9 mouse cellular contexts compared by ENCODE assay signal in genomic region chr3:84189629-84190173, GRCm38 (mm10). TPM values are rescaled to one million over a fixed set of nuclear protein-coding genes. Genes with fewer than 3 reads are reported as not detected.
DNase-seq lines count a peak whose midpoint lies in the region; ATAC-seq lines count a peak whose summit lies in the region.
"Had no signal": no experiment of that assay in that cellular context is flagged by ENCODE, and none has a peak within 500 bp of the region (broad histone marks: within the 10 kb centered on the region; RNA-seq: fewer than 3 reads in every experiment).

No protein-coding gene starts in this region.

- H3K9me3 ChIP-seq in hindbrain, embryonic 10.5 days, result no peaks in the 10 kb centered on the region
- H3K9me3 ChIP-seq in hindbrain, embryonic 13.5 days, result no peaks in the 10 kb centered on the region
- no peaks in the 10 kb centered on the region for H3K9me3 ChIP-seq in liver, embryonic 16.5 days (replicated peaks; ENCODE audit: control insufficient read depth, low read length)

- H3K9ac ChIP-seq in hindbrain, embryonic 13.5 days, result no peak overlapping the region
- H3K9ac ChIP-seq in liver, embryonic 16.5 days (ENCODE audit: low read depth, low read length), result no peak overlapping the region

- peak overlapping the region; percentile 70; the same call in 1 of the 2 replicates for H3K27ac ChIP-seq in hindbrain, embryonic 10.5 days
- H3K27ac ChIP-seq in hindbrain, embryonic 13.5 days, result no peak overlapping the region
- H3K27ac ChIP-seq in brown adipose tissue, adult 24 weeks (replicated peaks; ENCODE audit: low read depth, low read length), result no peak overlapping the region
- no peak overlapping the region for H3K27ac ChIP-seq in liver, embryonic 16.5 days (ENCODE audit: low read length)

- ATAC-seq in hindbrain, embryonic 13.5 days (ENCODE audit: low FRiP score), result no peak
- no peak for ATAC-seq in liver, embryonic 16.5 days (ENCODE audit: low read depth)
- no peak for ATAC-seq in monocyte, adult 5-6 weeks (replicated peaks; ENCODE audit: insufficient number of reproducible peaks, low FRiP score, low TSS enrichment, poor library complexity, severe bottlenecking)
- ATAC-seq in cerebellum, adult (ENCODE audit: insufficient number of reproducible peaks, low FRiP score, low TSS enrichment), result no peak

- 55% methylated on average over 10 of the region's 10 CpGs for WGBS in hindbrain, embryonic 10.5 days
- 64% methylated on average over 10 of the region's 10 CpGs for WGBS in hindbrain, embryonic 13.5 days
- 25% methylated on average over 10 of the region's 10 CpGs for WGBS in liver, embryonic 16.5 days (ENCODE audit: insufficient replicate concordance)

- no peak overlapping the region for H3K4me2 ChIP-seq in hindbrain, embryonic 13.5 days
- H3K4me2 ChIP-seq in liver, embryonic 16.5 days (ENCODE audit: low read depth, low read length), result peak overlapping the region; percentile 29; the same call in 1 of the 2 replicates

- H3K36me3 ChIP-seq in hindbrain, embryonic 10.5 days, result peaks cover 85% of the 10 kb centered on the region
- H3K36me3 ChIP-seq in hindbrain, embryonic 13.5 days, result peaks cover 54% of the 10 kb centered on the region
- no peaks in the 10 kb centered on the region for H3K36me3 ChIP-seq in liver, embryonic 16.5 days (ENCODE audit: control insufficient read depth, insufficient read depth)

- no peak for DNase-seq in hindbrain, embryonic 10.5 days (ENCODE audit: low spot score)
- DNase-seq in kidney, adult 9 months, result peak; percentile 38
- no peak for DNase-seq in frontal cortex, adult 2 months (ENCODE audit: extremely low spot score in 1 of 2, low spot score in 1 of 2)
- DNase-seq: layer of hippocampus, adult 9-11 months had no signal

- H3K27me3 ChIP-seq in hindbrain, embryonic 10.5 days (ENCODE audit: insufficient read depth, poor library complexity, severe bottlenecking), result peaks cover 36% of the 10 kb centered on the region
- no peaks in the 10 kb centered on the region for H3K27me3 ChIP-seq in hindbrain, embryonic 13.5 days
- peaks cover 20% of the 10 kb centered on the region for H3K27me3 ChIP-seq in liver, embryonic 16.5 days (ENCODE audit: control insufficient read depth, insufficient read depth, low read depth, low read length)

- H3K4me3 ChIP-seq in hindbrain, embryonic 10.5 days, result peak overlapping the region; percentile 38; the same call in 1 of the 2 replicates
- H3K4me3 ChIP-seq in hindbrain, embryonic 13.5 days, result no peak overlapping the region
- H3K4me3 ChIP-seq in brown adipose tissue, adult 24 weeks (ENCODE audit: insufficient read depth, low read depth, low read length), result peak overlapping the region; percentile 45
- no peak overlapping the region for H3K4me3 ChIP-seq in liver, embryonic 16.5 days (ENCODE audit: low read depth, low read length)

- H3K4me1 ChIP-seq in hindbrain, embryonic 10.5 days (replicated peaks), result peaks cover 28% of the 10 kb centered on the region
- H3K4me1 ChIP-seq in hindbrain, embryonic 13.5 days (replicated peaks), result peaks cover 19% of the 10 kb centered on the region
- no peaks in the 10 kb centered on the region for H3K4me1 ChIP-seq in brown adipose tissue, adult 24 weeks (ENCODE audit: control insufficient read depth, insufficient read depth, insufficient read length, low read length)
- H3K4me1 ChIP-seq in liver, embryonic 16.5 days (ENCODE audit: control insufficient read depth, low read depth, low read length), result no peaks in the 10 kb centered on the region; the same call in 1 of the 2 replicates

RNA-seq across cellular contexts. Expression of gene Gm6525, which starts 15.8 kb away (rescaled TPM):
- 1.5 and 1.9 TPM in 2 replicates for polyA plus RNA-seq in hindbrain, embryonic 10.5 days (2016; fragmentation: Nextera tagmentation; extraction: Ambion mirVana)
- polyA plus RNA-seq in hindbrain, embryonic 13.5 days (2015; fragmentation: Nextera tagmentation; extraction: Ambion mirVana), result 2.9 and 3.3 TPM in 2 replicates
- 2.9 TPM in 1 of 2 replicates, not detected in the other for polyA plus RNA-seq in brown adipose tissue, adult 24 weeks (2012; ENCODE audit: insufficient read depth, insufficient read length, missing spikeins)
- 0.27 and 0.37 TPM in 2 replicates for polyA plus RNA-seq in liver, embryonic 16.5 days (2015; fragmentation: Nextera tagmentation; extraction: Ambion mirVana)
- polyA plus RNA-seq in frontal cortex, adult 2 months (2012; rRNA removed), result 0.08 TPM in 1 of 2 replicates, not detected in the other
- not detected in 3 replicates for total RNA-seq in monocyte, adult 5-6 weeks (2017)

RNA-seq across cellular contexts. Expression of gene Mnd1, which starts 34.1 kb away (rescaled TPM):
- 10.0 and 14.2 TPM in 2 replicates for polyA plus RNA-seq in hindbrain, embryonic 10.5 days (2016; fragmentation: Nextera tagmentation; extraction: Ambion mirVana)
- polyA plus RNA-seq in hindbrain, embryonic 13.5 days (2015; fragmentation: Nextera tagmentation; extraction: Ambion mirVana), result 2.6 and 2.8 TPM in 2 replicates
- 20.3 and 21.4 TPM in 2 replicates for polyA plus RNA-seq in brown adipose tissue, adult 24 weeks (2012; ENCODE audit: insufficient read depth, insufficient read length, missing spikeins)
- 4.9 and 5.7 TPM in 2 replicates for polyA plus RNA-seq in liver, embryonic 16.5 days (2015; fragmentation: Nextera tagmentation; extraction: Ambion mirVana)
- 4.6 and 4.8 TPM in 2 replicates for polyA plus RNA-seq in frontal cortex, adult 2 months (2012; rRNA removed)
- 5.8 TPM in 1 of 3 replicates, not detected in the others for total RNA-seq in monocyte, adult 5-6 weeks (2017)

Comparison
In these comparisons a context has a peak if more than half of its experiments do, and no peak if none do; other contexts are left out.
1. H3K4me3 ChIP-seq: peak in hindbrain, embryonic 10.5 days (single experiment) and brown adipose tissue, adult 24 weeks (single experiment); none in hindbrain, embryonic 13.5 days (single experiment) and liver, embryonic 16.5 days (single experiment).